Mouse (Mus musculus): Measurements from ENCODE around the gene Prss35.
A peak's percentile ranks its signal among the peaks of the same experiment; 100 is the strongest.

Prss35 gene

DNA sequence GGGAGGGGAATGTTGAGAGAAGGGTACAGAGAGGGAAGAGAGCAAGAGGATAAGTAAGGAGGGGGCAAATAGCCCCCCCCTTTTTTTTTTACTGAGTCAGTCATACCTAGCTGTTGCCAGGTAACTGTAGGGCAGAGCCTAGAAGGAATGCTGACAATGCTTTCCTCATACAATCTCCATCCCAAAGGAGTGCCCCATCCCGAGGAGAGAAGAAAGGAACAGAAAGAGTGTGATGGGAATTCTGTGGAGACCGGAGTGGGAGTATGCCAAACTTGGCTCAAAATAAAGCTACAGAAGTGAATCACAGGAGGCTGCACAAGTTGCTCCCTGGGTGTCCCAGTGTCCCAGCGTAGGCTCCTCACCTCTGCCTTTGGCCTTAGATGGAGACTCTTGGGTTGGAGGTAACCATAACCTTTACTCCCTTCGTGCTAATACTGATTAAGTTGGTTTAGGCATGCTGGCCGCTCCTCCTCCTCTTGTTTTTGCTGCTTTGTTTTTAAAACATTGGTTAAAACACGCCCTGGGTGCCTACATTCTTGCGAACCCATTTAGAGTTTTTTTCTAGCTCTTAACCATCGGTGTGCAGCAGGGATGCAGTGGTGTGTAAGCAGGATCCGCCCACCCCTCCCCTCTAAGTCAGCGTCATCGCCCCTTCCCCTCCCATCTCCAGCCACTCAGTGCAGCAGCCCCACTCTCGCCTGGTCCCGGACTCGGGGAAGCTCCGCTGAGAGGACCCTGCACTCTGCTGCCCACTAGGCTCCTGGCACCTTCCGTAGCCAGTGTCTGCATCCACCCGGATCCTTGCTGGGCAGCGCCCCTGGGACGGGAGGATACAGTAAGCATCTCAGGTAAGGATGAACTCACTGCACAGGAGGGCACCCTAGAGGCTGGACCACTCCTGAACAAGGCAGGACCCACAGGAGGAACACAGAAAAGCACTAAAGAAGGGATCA is at the start of gene Prss35:
Gene Prss35, plus strand, starts transcription at position 691 of the 953 bp plus-strand sequence.
- DNase-seq (ENCODE audit: low spot score in 2 of 2), result no peak

DNA sequence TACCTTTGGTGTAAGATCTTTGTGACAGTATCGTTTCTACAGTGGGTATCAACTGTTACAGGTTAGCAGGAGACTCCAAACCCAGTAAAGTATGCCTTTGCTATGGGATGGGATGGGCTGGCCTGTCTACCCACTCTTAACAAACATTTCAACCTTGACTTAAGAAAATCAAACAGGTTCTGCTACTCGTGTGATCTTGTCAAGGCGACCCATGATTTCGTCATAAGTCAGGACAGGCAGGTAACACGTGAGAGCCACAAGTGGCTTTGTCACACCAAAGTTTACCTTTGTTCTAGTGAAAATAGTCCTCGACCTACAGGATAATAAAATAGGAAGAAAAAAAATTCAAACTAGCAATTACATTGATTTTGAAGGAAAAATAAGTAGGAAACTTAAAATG is 49.5 kb upstream of the Prss35 start:
- no peak for DNase-seq (ENCODE audit: low spot score in 2 of 2)

DNA sequence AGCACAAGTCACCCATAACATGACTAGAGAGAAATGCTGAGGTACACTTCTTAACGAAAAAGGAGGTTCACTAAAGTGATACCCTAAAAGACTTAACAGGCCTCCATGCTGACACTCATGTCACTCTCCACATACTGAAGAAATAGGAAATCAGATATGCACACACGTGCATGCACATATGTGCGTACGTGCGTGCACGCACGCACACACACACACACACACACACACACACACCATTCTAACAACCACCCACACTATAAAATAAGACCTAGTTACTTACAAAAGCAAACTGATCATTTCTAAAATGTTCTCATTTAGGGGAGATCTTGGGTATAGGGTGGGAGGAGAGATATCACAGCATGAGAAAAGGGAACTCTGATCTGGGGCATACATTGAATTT is 48.8 kb upstream of the Prss35 start:
- no peak for DNase-seq (ENCODE audit: low spot score in 2 of 2)

DNA sequence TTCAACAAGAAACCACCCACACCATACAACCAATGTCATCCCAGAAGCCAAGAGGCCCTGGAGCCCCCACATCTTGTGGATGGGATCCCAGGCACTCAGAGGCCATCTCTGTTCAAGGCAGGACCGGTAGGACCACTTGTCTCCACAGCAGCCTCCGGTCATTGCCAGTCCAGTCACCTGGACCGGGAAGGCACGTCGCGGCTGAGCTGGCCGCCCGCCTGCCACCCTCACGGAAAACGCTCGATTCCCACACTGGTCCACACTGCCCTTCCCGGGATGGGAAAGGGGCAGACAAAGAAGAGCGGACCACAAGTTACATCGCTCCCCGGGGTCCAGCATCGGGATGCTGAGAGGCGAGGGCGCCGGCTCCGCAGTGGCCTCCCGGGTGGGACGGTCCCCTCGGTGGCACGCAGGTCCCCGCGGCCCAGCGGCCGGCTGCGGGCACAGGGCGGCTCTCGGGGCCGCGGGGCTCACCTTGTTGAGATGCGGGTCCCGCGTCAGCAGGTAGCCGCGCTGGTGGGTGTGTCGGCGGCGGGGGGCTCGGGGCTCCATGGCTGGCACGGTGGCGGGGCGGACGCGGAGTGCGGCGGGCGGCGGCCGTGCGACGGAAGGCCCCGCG is 48.1 kb upstream of the Prss35 start:
- peak; percentile 12 to 18 for DNase-seq (ENCODE audit: low spot score in 2 of 2)

DNA sequence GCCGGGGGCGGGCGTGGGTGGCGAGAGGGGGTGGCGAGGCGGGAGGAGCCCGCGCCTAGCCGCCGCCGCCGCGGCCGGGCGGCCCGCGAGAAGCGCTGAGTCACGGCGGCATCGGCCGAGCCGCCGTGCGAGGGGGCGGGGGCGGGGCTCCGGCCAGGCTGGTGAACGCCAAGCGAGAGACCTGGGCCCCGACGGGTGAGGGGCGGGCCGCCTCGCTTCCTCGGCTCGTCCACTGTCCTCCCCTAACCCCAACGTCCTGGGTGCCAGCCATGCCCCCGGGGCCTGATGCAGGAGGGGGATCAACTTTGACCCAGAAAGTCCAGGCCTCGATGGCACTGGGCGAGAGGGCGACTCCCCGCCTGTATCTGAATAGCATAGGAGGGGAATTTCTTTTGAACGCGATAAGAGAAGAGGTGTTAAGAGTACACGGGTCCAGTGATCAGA is 47.6 kb upstream of the Prss35 start, which contains the start of gene Me1:
Gene Me1, minus strand, starts transcription at position 136 of the 444 bp plus-strand sequence.
- DNase-seq (ENCODE audit: low spot score in 2 of 2), result no peak

DNA sequence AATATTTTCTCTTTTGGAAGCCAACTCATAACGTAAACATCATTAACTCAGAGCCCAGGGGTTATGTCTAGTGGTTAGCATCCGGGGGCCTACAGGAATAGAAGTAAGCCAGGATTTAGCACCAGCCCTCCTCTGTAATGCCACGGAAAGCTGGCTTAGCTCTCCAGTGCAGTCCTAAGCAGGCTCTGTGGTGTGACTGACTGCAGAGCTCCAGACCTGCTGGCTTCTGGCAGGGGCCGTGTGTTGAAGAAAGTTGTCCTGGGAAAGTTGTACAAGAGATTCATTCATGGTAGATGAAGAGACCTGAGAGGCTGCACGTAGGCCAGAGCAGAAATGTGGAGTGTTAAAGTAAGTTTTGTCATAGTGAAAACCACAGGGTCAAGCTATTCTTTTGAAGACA is 42.2 kb upstream of the Prss35 start:
- no peak for DNase-seq (ENCODE audit: low spot score in 2 of 2)

DNA sequence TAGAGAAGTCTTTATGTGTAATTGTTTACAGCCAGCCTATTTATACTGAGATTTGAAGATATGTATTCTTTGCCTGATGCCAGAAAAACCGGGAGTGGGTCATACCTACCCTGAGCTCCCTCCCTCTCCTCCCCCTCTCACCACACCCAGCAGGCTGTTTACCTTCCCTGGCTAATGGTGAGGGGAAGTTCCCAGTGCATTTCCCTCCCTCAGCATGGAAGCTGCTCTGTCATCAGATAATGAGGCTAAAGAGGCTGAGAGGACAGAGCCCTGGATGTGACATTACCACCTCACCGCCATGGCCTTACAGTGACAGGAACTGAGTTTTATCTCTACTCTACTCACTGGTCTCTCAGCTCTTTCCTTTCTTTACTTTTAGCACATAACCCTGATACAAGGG is 41.6 kb upstream of the Prss35 start:
- no peak for DNase-seq (ENCODE audit: low spot score in 2 of 2)

DNA sequence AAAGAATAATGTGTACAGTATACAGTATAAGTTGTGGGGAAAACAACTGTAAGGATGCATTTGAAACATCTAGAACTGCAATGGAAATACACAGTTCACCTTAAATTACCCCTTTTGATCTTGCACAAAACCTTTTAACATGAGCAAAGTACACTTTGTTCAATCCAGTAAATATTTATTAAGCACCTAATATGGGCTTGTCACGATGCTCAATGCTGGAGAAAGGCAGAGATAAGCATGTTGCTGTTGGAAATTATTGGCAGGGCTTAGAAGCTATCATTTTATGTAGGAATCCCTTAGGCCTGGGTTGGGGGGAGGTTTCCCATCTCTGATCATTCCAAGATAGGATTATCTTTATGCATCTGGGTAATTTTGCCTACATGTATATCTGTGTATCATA is 36.0 kb upstream of the Prss35 start:
- DNase-seq (ENCODE audit: low spot score in 2 of 2), result no peak

DNA sequence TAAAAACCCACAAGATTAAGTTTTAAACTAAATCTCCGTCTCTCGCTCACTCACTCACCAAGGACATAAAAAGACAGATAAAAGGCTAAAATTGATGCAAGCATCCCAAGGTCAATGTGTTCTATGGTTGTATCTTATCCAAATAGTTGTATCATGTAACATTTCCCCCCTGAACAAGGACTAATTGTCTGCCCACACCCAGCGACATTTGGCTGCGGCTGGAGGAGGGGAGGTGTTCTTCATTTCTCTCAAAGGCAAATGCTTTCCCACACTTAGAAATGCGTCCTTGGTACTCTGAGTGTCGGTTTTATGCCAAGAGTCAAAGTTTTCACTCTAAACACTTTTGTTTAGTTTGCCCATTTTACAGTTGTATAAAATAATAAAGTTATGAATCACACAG is 34.5 kb upstream of the Prss35 start:
- DNase-seq (ENCODE audit: low spot score in 2 of 2), result no peak

DNA sequence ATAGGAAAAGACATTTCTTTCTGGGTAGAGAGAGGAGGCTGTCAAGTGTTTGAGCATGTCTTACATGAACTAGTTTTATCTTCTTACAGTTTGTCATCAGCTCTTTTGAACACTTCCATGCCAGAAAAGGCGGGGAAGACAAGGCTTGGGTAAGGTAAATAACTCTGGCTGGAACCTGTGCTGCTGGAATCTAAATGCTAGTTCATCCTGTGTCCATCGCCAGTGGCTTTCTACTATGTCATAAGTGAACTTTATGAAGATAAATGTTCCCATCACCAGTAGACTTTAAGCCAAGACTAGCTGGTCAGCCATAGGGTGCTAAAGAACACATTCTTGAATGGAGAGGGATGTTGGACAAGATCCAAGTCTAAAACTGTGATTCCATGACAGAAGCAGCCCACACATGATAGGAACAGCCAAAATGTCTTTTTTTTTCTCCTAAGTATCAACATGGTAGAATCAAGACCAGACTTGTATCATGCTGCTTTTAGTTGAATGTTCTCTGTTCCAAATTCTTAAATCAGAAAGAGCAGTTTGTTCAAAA is 33.3 kb upstream of the Prss35 start:
- no peak for DNase-seq (ENCODE audit: low spot score in 2 of 2)

DNA sequence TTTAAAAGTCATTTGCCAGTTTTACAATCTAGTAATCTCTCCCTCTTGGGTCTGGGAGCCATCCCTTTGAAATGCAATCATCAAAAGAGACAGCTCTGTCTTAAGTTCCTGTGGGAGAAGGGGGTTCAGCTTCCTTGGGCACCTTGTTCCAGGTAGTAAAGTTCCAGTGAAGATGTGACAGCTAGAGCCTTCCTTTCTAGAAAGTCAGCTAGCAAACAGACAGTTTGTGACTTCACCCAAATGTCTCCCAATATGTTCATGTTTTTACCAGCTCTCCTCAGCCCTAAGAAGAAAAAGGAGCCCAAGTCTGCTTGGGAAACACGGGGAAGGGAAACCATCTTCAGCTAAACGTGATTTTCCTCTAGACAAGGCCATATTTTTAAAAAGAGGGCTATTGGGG is 30.8 kb upstream of the Prss35 start:
- no peak for DNase-seq (ENCODE audit: low spot score in 2 of 2)

DNA sequence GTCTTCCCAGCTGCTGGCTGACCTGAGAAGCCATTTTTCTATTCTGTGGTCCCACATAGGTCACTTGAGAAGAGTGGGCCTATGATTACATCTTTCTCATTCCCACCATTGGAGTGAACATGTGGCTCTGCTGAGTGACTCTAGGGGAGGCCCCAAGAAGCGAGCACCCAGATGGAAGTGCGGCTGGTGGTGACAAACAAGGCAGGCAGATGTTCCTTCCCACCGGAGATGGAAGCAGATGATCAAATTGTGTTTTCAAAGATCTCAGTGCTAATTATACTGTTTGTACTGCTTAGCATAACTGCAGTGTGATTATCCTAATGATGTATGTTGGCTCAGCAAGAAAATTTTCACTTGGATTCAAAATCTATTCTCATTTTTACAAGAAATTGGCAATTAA is 29.4 kb upstream of the Prss35 start:
- no peak for DNase-seq (ENCODE audit: low spot score in 2 of 2)

DNA sequence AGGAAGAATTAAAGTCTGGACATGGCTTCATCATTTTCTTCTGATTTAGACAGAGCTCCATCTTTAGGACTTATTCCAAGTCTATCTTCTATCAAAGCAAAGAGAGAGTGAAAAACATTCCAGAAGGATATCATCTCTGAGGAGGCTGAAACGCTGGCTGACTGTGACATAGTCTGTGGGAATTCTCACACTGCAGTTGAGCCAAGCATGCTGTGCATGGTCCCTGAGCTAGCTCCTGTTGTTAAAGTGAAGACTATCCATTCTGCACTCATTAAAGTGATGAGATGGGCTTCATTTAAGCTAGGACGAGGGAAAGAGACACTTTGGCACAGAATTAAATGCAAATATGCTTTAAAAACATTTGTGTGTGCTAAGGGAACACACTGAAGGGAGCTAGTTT is 26.9 kb upstream of the Prss35 start:
- DNase-seq (ENCODE audit: low spot score in 2 of 2), result no peak

DNA sequence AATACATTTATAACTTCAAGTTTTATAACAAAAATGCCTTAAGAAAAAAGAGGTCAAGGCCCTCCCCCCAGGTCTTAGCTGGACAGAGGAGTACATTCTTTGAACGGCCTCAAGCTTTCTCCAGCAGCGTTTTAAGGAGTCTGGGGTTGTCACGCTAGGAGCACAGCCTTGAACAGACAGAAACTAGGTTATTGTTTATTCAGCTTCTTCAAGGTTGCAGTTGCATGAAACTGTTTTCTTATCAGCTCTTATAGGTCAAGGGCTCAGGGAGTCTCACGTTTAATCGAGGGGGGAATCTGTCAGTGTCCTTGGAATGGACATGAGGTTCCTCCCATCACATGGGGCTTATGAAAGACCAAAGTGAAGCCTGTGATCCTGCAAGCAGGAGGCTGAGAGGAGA is 26.3 kb upstream of the Prss35 start:
- no peak for DNase-seq (ENCODE audit: low spot score in 2 of 2)

DNA sequence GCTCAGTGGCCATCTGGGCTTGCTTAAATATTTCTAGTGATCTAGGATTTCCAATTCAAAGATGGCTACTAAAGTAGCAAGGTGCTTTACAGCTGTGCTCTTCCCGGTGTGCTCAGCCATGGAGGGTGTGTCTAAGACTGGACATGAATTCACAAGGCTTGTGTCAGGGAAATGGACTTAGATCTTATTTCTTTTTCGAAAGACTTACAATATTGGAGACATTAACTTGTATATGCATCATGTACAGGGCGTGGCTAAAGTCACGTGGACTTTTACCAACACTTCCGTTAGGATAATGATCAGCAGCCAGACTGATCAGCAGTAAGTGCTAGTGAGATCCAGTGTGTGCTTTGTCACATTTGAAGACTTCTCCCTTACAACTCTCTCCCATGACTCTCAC is 23.2 kb upstream of the Prss35 start:
- DNase-seq (ENCODE audit: low spot score in 2 of 2), result no peak

DNA sequence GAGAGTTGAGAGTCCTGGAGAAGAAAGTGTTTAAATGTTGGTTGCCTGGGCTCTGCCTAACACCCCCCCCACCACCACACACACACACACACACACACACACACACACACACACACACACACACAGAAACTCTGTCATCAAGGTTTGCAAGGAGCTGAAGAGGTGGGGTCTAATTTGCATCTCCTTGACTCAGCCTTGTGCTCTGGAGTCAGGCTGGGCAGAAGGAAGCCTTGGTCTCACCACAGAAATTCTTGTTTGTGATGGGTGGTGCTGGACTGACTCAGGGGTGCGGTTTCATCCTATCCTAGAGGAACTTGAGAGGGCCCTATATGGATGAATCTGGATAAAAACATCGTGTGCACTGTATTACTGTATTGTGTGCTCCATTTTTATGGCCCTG is 22.7 kb upstream of the Prss35 start:
- no peak for DNase-seq (ENCODE audit: low spot score in 2 of 2)

DNA sequence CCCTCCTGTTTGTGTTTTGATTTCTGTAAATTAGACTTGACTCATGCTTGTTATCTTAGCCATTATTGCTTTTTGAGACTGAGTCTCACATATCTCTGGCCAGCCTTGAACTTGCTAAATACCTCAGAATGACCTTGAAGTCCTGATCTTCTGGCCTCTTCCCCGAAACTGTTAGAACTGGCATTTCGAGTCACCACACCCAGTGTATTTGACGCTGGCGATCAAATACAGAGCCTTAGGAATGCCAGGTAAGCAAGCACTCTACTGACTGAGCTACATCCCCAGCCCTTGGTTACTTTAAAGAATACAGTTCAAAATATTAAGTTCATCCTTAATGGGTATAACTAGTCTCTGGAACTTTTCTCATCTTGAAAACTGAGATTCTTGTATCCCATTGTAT is 18.4 kb upstream of the Prss35 start:
- no peak for DNase-seq (ENCODE audit: low spot score in 2 of 2)

DNA sequence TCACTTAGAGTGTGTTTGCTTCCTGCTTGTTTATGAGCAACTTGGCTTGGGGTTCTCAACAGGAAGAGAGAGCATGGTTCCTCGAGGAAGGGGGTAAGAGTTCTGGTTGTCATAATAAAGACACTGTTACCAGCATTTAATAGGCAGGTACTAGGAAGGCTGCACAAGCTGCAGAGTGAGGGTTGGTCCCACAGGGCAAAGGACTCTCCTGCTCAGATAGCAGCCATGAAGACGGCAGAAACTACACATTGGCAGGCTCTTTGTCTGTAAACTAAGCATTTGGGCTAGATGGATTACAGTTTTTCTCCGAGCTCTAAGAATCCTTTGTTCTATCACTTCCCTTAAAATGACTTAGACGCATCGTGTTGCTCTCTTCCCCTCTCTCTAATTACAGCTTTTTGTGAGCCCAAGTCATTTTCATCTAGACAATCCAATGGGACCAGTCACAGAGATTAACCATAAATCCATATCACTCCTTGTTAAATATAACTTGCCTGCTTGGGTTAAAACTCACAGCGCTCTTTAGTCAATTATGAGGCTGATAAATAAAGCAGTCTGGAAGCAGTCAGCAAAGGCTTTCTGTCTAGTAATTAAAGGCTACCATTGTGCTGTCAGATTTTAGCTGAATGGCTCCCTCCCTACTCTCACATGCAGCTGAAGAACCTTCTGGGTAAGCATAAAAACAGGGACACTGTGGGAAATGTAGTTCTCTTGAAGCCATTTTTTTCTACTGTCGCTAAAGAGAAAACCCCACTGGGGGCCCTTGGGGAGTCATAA is 17.7 kb upstream of the Prss35 start:
- DNase-seq (ENCODE audit: low spot score in 2 of 2), result no peak

DNA sequence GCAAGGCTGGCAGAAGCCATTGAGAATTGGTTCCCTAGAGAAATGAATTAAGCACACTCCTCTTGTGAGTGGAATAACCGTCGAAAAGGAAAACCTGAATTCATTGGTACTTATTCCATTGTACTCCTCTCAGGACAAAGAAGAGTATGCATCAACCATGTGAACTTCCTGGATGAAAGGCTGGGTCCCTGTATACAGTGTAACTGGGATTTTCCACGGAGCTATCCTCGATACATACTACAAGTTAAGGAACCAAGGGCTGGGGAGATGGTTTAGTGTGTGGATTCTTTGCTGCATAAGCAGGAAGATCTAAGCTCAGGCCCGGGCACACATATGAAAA is 17.1 kb upstream of the Prss35 start:
- no peak for DNase-seq (ENCODE audit: low spot score in 2 of 2)

DNA sequence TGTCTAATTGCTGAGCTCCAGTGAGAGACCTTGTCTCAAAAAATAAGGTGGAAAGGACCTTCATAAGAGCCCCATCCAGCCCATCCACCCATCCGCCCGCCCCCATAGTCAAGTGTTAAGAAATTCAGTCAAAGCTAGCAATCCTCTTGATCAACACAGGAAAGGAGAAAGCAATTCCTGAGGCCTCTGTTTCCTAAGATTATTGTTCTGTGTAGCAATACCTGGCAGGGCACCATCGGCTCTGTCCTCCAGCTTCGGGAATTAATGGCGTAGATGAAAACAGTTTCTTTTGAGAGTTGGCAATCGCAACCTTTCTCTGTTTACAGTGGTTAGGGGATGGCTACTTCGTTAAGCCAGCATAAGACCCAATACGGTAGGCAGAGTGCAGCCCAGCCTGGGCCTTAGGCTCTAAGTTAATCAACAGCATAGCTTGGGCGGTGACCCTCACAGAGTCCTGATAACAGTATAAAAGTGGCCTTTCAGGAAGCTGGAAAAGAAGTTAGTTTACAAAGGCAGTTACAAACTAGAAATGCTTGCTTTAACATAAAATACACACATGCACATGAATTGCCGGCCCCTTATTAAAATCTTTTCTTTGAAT is 15.1 kb upstream of the Prss35 start:
- no peak for DNase-seq (ENCODE audit: low spot score in 2 of 2)

DNA sequence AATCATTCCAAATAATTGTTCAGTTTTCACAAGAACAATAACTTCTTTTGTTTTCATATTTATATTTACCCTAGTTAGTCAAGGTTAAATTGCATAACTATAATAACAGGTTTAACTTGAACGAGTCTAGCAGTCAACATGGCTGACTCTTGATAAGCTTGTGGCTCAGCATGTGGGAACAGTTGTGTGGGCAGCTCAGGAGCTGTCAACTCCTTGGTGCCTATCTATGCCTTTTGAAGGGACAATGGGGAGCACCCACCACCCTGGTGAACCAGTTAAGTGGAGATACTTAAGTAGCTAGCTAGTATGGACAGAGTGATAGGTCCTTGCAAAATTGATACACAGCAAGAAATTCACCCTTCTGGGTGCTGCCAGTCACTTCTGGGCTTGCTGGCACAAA is 14.4 kb upstream of the Prss35 start:
- no peak for DNase-seq (ENCODE audit: low spot score in 2 of 2)

DNA sequence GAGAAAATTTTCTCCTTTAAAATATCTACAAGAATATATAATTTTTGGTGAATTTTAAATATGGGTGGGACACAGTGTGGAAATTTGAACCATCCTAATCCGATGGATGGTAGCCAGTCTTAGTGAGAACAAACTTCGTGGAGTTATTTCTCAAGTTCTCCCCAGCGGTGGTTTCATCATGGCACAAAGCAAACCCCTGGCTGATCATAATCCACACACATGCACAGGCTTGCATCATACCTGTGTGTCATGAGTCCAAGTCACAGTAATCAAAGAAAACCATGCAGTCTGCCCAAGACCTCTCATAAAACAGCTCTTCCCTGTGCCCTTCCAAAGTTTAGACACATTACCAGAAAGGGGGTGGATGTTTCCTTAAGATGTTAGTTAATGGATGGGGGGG is 13.6 kb upstream of the Prss35 start:
- no peak for DNase-seq (ENCODE audit: low spot score in 2 of 2)

All from frontal cortex, postnatal 25 days (tissue).